Comparison of ENCODE assay signal across 12 mouse cellular contexts in genomic region chr11:113232049-113232448, GRCm38 (mm10).
DNase-seq lines count a peak whose midpoint lies in the region; ATAC-seq and TF ChIP-seq lines count a peak whose summit lies in the region.
"Had no signal": no experiment of that assay in that cellular context is flagged by ENCODE, and none has a peak within 500 bp of the region (broad histone marks: within the 10 kb centered on the region; RNA-seq: fewer than 3 reads in every experiment).

No protein-coding gene starts in this region.

- no peak for DNase-seq in kidney, adult 8-10 months
- peak; percentile 41 for DNase-seq in embryo, embryonic 10.5 days (ENCODE audit: low spot score)
- peak; percentile 39 for DNase-seq in forebrain, embryonic 14.5 days (ENCODE audit: low spot score)
- no peak for DNase-seq in limb, embryonic 14.5 days (ENCODE audit: low spot score)
- DNase-seq in lung, postnatal 4 days = no peak
- DNase-seq in ovary, postnatal 36 days (ENCODE audit: low spot score) = no peak
- DNase-seq in adrenal gland, postnatal 4 days (ENCODE audit: low spot score in 2 of 2) = no peak
- DNase-seq: adrenal gland, postnatal 25 days; cerebellum, adult 9-11 months; kidney, adult 18-20 months; lung, adult 18-20 months had no signal

- no peaks in the 10 kb centered on the region for H3K36me3 ChIP-seq in kidney, embryonic 14.5 days (ENCODE audit: control insufficient read depth, insufficient read depth, low read length)
- H3K36me3 ChIP-seq in forebrain, embryonic 14.5 days (ENCODE audit: control insufficient read depth, insufficient read depth, low read length) = no peaks in the 10 kb centered on the region
- H3K36me3 ChIP-seq in limb, embryonic 14.5 days (ENCODE audit: control insufficient read depth, insufficient read depth, low read length) = no peaks in the 10 kb centered on the region

- no peaks in the 10 kb centered on the region; the same call in 1 of the 2 replicates for H3K9me3 ChIP-seq in kidney, embryonic 14.5 days (ENCODE audit: control insufficient read depth, low read length)
- H3K9me3 ChIP-seq in forebrain, embryonic 14.5 days (replicated peaks; ENCODE audit: control insufficient read depth, low read length) = no peaks in the 10 kb centered on the region
- no peaks in the 10 kb centered on the region for H3K9me3 ChIP-seq in limb, embryonic 14.5 days (ENCODE audit: control insufficient read depth, low read length)

- H3K4me2 ChIP-seq in kidney, embryonic 14.5 days (replicated peaks; ENCODE audit: low read depth, low read length) = no peak overlapping the region
- no peak overlapping the region for H3K4me2 ChIP-seq in forebrain, embryonic 14.5 days (ENCODE audit: low read length)
- no peak overlapping the region for H3K4me2 ChIP-seq in limb, embryonic 14.5 days (replicated peaks; ENCODE audit: low read depth, low read length, severe bottlenecking)

- peak; percentile 70; the same call in 1 of the 2 replicates for ATAC-seq in kidney, embryonic 14.5 days (ENCODE audit: low FRiP score, low TSS enrichment)
- peak; percentile 66 for ATAC-seq in forebrain, embryonic 14.5 days
- 0 out of 2 replicates have a peak, but pooled peaks have one; percentile 44 for ATAC-seq in limb, embryonic 14.5 days (ENCODE audit: low FRiP score, low read depth)

- no peak overlapping the region for H3K9ac ChIP-seq in kidney, embryonic 14.5 days (ENCODE audit: low read depth, low read length)
- no peak overlapping the region for H3K9ac ChIP-seq in forebrain, embryonic 14.5 days (ENCODE audit: low read length)
- H3K9ac ChIP-seq in limb, embryonic 14.5 days (ENCODE audit: low read depth, low read length, severe bottlenecking) = no peak overlapping the region

- H3K4me1 ChIP-seq in kidney, embryonic 14.5 days (ENCODE audit: control insufficient read depth, insufficient read depth, low read length) = no peaks in the 10 kb centered on the region
- peaks cover 11% of the 10 kb centered on the region for H3K4me1 ChIP-seq in forebrain, embryonic 14.5 days (ENCODE audit: control insufficient read depth, insufficient read depth, low read length)
- H3K4me1 ChIP-seq in limb, embryonic 14.5 days (ENCODE audit: control insufficient read depth, insufficient read depth, low read length) = peaks cover 3% of the 10 kb centered on the region; the same call in 1 of the 2 replicates

- H3K27ac ChIP-seq in kidney, embryonic 14.5 days (ENCODE audit: low read depth, low read length) = no peak overlapping the region; the same call in 1 of the 2 replicates
- H3K27ac ChIP-seq in forebrain, embryonic 14.5 days (ENCODE audit: low read depth, low read length) = peak overlapping the region; percentile 36; the same call in 1 of the 2 replicates
- no peak overlapping the region for H3K27ac ChIP-seq in limb, embryonic 14.5 days (replicated peaks; ENCODE audit: low read depth, low read length)

- no peak for TF ChIP-seq POLR2A in limb, embryonic 14.5 days (IDR thresholded peaks at IDR 0.05; ENCODE audit: borderline replicate concordance, extremely low read depth, insufficient read depth, insufficient read length)

- H3K4me3 ChIP-seq in kidney, embryonic 14.5 days (ENCODE audit: low read length) = no peak overlapping the region
- no peak overlapping the region for H3K4me3 ChIP-seq in forebrain, embryonic 14.5 days (ENCODE audit: low read depth, low read length)
- H3K4me3 ChIP-seq in limb, embryonic 14.5 days (replicated peaks; ENCODE audit: low read length) = no peak overlapping the region

- WGBS in kidney, embryonic 14.5 days = 23% methylated on average over 6 of the region's 6 CpGs
- WGBS in forebrain, embryonic 14.5 days = 3% methylated on average over 6 of the region's 6 CpGs
- 37% methylated on average over 6 of the region's 6 CpGs for WGBS in limb, embryonic 14.5 days

- no peaks in the 10 kb centered on the region for H3K27me3 ChIP-seq in kidney, embryonic 14.5 days (ENCODE audit: control insufficient read depth, insufficient read depth, low read length)
- H3K27me3 ChIP-seq in forebrain, embryonic 14.5 days (replicated peaks; ENCODE audit: control insufficient read depth, insufficient read depth, low read length) = no peaks in the 10 kb centered on the region
- no peaks in the 10 kb centered on the region for H3K27me3 ChIP-seq in limb, embryonic 14.5 days (ENCODE audit: control insufficient read depth, insufficient read depth, low read length)

Comparison
In these comparisons a context has a peak if more than half of its experiments do, and no peak if none do; other contexts are left out.
1. DNase-seq: peak in embryo, embryonic 10.5 days (single experiment) and forebrain, embryonic 14.5 days (single experiment); none in kidney, adult 8-10 months (0 of 2), limb, embryonic 14.5 days (single experiment), lung, postnatal 4 days (0 of 2), ovary, postnatal 36 days (single experiment) and adrenal gland, postnatal 4 days (0 of 2).
2. Peak in every context shown above with its lines, with median percentiles within 50 percentile points of each other: ATAC-seq.